Mouse (Mus musculus): ENCODE data around the gene Inafm1.
"Not testable (repeated sequence)": the region's sequence is repeated elsewhere in the genome, so short reads cannot be mapped to it uniquely, and the experiment has no call there.

The Inafm1 gene

DNA sequence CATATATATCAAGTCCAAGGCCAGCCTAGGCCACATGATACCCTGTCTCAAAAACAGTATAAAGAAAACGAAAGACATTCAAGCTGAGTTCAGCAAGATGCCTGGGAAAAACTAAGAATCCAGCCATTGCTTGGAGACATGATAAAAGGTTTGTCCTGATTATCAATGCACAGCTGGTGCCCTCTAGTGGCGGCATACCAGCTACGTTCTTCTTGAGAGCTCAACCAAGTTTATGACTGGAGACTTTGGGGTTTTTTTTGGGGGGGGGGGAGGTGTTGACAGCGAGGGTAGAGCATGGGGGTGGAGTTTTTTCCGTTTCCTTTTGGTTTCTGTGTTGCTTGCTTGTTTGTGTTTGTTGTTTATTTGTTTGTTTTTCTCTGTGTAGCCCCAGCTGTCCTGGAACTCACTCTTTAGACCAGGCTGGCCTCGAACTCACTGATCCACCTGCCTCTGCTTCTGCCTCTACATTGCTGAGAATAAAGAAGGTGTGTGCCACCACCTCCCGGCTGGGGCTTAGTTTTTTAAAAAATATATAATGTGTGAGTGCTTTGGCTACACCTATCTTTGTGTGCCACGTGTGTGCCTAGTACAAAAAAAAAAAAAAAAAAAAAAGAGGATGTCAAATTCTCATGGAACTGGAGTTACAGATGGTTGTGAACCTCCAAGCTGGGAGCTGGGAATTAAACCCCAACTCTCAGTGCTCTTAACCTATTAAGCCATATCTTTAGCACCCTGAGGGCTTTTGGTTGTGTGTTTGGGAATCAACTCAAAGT, 10.2 kb downstream of the Inafm1 start:
- peak; percentile 58 to 84 for DNase-seq (ENCODE audit: low spot score in 2 of 2)

DNA sequence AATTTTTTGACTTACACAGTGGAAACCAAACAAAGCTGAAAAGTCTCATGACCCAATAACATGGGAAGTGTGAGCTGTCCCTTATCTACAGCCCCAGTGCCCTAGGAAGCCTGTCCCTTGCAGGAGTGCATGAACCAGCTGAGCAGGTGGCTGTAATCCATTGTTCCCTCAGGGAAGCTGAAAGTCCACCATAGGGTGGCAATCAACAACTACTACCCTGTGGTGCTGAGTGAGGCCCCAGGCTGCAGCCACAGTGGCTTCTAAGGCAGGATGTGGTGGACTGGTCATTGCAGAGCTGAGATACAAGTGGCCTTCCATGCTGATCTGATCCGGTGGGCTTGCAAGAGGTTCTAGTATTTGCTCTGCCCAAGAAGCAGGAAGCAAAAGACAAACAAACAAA, 12.3 kb downstream of the Inafm1 start:
- DNase-seq (ENCODE audit: low spot score in 2 of 2), result no peak

DNA sequence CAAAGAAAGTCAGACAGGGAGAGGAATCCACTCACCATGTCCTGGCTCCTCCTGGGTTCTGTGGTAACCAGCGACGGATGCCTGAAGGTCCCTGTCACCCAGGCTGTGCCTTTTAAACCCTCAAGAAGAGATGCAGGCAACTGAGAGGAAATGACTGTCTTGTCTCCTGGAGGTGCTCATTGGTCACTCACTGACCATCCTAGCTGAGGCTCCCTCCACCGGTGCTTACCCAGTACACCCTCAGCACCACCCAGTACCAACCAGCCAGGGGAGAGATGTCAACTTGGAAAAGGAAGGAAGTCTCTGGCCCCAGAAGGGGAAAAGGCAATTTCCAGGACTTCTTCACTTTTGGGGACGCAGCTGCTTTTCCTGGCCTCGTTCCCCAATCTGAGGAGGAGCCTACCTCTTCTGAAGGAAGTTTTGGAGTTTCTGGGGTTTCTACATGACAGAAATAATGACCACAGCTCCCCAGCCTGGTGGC, 14.3 kb downstream of the Inafm1 start, which contains the start of gene C5ar1:
Gene C5ar1 (minus strand): TSS at position 431 of the 481 bp plus-strand sequence.
- no peak for DNase-seq (ENCODE audit: low spot score in 2 of 2)

DNA sequence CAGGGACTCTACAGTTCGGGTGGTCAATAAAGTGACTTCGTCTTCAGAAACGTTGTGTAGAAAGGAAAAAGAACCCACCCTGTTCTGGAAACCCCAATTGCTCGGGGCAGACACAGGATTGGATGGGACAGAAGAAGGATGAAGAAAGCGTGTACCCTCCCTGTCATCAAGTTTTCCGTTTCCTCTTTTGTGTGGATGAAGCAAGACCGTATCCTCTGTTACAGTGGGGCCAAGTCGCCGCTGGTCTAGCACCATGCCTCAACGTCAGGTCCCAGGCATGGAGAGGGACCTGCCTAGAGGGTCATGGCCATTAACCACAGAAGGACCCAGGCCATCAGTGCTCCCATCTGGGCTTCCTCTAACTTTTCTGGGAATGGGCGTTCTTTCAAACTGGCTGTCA, 15.6 kb downstream of the Inafm1 start:
- no peak for DNase-seq (ENCODE audit: low spot score in 2 of 2)

DNA sequence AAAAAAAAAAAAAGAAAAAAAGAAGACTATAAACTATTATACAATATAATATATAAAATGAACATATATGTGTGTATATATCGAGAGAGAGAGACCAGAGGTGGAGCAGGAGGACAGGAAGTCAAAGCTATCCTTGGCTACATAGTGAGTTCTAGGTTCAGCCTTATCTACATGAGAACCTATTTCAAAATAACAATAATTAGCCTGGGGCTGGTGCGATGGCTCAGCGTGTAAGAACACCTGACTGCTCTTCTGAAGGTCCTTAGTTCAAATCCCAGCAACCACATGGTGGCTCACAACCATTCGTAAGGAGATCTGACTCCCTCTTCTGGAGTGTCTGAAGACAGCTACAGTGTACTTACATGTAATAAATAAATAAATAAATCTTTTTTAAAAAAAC, 17.5 kb downstream of the Inafm1 start:
- DNase-seq (ENCODE audit: low spot score in 2 of 2), result not testable (repeated sequence)

DNA sequence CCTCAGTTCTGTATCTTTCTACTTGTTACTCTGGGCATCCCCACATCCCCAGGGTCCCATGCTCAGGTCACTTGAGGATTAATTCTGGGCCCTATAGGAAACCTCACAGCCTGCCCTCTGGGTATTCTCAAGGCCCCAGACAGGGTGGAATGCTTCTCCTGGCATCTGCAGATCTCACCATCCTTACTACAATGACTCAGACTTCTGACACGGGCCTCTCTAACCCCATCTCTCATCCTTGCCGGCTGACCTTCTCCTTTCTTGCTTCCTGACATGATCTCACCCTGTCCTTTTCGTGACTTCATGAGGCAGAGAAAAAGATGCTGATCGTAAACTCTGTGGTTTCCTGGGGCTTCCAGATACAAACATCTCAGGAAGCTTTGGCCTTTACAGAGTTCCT, 19.2 kb downstream of the Inafm1 start:
- DNase-seq (ENCODE audit: low spot score in 2 of 2), result no peak

DNA sequence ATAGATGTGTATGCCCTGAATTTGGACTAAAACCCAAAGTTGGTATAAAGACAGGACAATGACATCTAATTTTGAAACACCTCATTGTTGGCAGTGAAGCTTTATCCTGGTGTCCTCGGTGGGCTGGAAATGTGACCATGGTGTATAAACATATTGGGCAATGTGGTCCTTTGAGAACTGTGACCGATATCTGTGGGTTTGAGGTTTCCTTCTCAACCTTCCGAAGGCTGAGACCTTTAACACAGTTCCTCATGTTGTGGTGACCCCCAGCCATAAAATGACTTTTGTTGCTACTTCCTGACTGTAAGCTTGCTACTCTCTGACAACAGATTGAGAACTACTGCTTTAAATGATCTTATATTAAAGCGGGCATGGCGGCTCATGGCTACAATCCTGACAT, 22.7 kb downstream of the Inafm1 start:
- DNase-seq (ENCODE audit: low spot score in 2 of 2), result no peak

DNA sequence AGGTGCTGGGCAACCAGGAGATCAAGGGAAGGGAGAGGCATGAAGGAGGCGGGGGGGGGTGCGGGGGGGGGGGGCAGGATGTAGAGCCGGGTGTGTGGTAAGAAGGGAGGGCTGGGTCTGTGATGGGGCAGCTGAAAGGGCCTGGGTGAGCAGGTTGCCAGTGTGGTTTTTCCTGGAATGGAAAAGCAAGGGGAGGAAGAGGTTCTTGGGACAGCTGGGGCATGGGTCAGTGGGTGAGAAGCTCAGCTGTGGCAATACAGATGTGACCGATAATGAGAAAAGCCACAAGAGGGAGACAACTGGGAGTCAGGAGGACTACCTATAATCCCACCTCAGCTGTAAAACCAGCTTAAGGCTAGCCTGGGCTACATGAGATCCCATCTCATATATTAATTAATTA, 27.5 kb downstream of the Inafm1 start:
- DNase-seq (ENCODE audit: low spot score in 2 of 2), result no peak

DNA sequence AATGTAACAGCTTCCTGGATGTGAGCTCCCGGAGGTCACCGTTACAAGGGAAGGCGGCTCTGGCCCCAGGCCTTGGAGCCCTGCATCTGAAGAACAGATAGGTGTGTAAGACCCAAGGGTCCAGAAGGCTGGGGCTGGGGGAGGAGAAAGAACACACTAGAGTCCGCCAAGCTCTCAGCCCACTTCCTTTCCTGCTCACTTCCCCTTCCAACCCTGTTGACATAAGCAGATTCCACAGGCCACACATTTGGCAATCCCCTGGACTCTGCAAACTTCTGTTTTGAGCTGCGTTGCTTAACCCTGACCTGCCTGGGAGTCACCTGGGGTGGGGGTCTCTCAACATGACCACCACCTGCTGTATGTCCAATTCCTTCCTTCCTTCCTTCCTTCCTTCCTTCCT, 29.4 kb downstream of the Inafm1 start, which contains the start of gene C5ar2:
Gene C5ar2 (minus strand): TSS at position 88 of the 400 bp plus-strand sequence.
- no peak for DNase-seq (ENCODE audit: low spot score in 2 of 2)

DNA sequence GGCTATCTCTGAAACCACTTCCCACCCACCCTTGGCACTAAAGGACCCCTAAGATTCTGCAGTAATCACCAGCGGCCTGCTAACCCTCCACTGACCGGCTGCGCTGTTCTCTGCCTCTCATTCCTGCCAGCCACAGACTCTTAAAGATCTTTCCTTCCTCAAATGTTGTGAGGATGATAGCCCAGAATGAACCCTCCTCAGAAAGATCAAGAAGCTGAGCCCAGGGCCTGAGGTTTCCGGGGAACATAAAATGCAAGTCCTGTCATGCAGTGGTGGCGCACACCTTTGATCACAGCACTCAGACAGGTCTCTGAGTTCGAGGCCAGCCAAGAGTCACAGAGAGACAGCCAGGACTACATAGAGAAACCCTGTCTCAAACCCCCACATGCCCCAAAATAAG, 31.2 kb downstream of the Inafm1 start:
- no peak for DNase-seq (ENCODE audit: low spot score in 2 of 2)

DNA sequence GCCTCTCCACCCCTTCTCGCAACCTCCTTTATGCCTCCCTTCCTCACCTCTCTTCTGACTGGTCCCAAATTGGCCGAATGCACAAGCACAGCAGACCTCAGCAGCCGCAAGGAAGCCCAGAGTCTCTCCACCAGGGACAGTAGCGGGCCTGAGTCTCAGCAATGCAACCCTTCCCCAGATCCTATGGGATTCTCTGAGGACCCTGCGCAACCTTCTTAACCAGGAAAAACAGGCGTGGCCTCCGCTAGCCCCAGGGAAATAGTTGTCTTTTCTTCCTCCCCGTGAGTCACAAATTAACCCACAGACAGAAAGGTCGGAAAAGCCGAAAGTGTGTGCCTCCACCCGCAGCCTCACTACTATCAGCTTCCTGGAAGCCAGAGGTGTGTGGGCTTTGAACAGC, 31.6 kb downstream of the Inafm1 start:
- no peak for DNase-seq (ENCODE audit: low spot score in 2 of 2)

DNA sequence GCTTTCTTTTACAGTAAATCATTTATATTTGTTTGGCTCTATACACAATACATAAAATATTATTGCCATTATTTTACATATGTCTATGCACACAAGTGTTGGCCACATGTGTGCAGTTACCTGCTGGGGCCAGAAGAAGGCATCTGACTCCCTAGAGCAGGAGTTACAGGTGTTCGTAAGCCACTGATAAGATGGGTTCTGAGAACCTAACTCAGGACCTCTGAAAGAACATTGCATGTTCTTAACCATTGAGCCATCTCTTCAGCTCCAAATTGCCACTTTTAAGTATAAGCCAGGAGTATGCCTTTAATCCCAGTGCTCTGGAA, 32.5 kb downstream of the Inafm1 start:
- DNase-seq (ENCODE audit: low spot score in 2 of 2), result no peak

DNA sequence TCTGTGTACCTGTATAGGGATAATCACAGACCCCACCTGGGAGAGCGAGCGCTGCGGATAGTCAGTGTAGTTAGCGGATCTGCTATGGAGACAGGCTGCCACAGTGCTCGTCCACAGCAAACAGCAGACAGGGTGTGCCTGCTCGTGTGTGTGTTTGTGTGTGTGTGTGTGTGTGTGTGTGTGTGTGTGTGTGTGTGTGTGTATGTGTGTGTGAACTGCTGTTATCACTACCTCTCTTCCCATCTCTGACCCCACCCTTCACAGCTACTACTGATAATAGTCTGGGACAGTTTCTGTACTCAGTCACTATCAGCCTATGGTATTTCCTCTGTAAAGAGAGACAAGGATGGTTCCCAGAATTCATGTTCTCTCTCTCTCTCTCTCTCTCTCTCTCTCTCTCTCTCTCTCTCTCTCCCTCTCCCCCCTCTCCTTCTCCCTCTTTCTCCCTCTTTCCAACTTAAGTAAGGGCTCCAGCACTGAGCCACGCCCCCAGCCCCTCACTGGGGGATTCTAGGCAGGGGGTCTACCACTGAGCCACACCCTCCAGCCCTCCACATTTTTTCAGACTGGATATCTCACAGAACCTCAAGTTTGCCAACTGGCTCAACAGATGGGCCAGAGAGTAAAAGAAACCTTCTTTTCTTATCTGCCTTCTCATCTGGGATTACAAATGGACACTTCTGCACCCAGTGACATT, 33.0 kb downstream of the Inafm1 start:
- DNase-seq (ENCODE audit: low spot score in 2 of 2), result no peak

DNA sequence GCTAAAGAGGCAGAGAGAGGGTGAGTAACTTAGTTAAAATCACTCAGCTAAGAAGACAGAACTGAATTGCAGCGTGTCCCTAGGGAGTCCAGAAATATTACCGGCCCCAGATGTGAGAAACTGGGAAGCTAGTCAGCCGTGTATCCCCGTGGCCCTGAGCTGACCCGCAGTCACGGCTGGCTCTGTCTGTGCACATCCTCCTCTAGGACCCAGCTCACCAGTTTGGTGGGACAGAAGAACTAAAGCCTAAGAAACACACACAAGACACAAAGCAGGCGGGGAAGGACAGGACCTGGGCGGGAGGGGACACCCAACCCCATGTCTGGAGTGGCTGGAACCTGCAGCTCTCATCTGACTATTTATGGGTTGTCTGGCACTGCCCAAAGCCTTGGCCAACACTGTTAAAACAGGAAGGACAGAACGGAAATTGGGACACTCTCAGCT, 33.8 kb downstream of the Inafm1 start:
- DNase-seq (ENCODE audit: low spot score in 2 of 2), result no peak

DNA sequence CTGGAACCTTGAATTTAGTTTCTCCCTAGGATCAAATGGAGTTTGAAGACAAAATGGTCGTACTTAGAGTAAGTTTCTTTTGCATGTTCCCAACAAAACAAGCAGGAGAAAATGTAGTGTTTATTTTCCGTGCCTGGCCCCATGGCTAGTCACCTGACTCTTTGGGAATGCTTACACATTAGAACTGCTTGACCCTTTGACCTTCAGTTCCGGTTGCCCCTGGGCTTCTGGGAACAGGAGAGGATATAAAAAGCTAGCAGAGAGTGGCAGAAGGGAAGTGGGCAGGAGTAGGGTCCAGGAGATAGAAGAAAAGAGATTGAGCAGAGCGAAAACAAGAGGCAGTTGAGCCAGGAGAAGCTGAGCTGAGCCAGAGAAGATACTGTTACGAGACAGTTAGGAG, 43.5 kb downstream of the Inafm1 start:
- no peak for DNase-seq (ENCODE audit: low spot score in 2 of 2)
